Mouse (Mus musculus) spleen, postnatal 10 days (tissue): ENCODE results near the gene Hist1h1b.

Experiments
- DNase-seq, 2 experiments: peaks; one replicate each; pipeline ENCODE4 v3.0.0; 2021 to 2022; ENCODE audit warnings: low spot score in 2 of 2

The Hist1h1b gene

GRCm38 (mm10) chr13:21782361-21783254, 2.2 kb upstream of the Hist1h1b start:
- peak; percentile 54 to 74 for DNase-seq

- peak; percentile 12 to 15 for DNase-seq
These were observed 1.2 kb upstream of the Hist1h1b start for GRCm38 (mm10) chr13:21781639-21782038.

GRCm38 (mm10) chr13:21781021-21781555, 663 bp upstream of the Hist1h1b start:
- peak; percentile 39 to 54 for DNase-seq

GRCm38 (mm10) chr13:21778814-21779766, 1.3 kb downstream of the Hist1h1b start:
- peak; percentile 80 to 81 for DNase-seq

DNA sequence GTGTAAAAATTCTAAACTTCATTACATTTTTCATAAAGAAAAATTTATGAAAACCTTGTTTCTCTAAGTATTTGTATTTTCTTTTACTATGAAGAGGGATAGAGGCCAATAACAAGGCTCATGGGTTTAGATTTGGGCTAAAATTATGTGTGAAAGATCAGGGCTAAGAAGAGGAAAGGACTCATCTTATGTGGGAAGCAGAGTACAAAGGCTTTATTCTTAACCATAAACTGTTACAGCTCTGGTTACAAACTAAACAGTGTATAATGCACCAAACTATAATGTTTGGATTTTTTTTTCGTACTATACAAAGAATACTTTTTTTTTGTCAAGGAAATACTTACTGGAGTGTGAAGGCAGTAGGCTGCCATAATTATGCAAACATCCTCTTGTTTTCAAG, 24.7 kb downstream of the Hist1h1b start:
- DNase-seq = no peak

- peak; percentile 61 to 81 for DNase-seq
These were observed 26.0 kb downstream of the Hist1h1b start for GRCm38 (mm10) chr13:21754294-21755001.

DNA sequence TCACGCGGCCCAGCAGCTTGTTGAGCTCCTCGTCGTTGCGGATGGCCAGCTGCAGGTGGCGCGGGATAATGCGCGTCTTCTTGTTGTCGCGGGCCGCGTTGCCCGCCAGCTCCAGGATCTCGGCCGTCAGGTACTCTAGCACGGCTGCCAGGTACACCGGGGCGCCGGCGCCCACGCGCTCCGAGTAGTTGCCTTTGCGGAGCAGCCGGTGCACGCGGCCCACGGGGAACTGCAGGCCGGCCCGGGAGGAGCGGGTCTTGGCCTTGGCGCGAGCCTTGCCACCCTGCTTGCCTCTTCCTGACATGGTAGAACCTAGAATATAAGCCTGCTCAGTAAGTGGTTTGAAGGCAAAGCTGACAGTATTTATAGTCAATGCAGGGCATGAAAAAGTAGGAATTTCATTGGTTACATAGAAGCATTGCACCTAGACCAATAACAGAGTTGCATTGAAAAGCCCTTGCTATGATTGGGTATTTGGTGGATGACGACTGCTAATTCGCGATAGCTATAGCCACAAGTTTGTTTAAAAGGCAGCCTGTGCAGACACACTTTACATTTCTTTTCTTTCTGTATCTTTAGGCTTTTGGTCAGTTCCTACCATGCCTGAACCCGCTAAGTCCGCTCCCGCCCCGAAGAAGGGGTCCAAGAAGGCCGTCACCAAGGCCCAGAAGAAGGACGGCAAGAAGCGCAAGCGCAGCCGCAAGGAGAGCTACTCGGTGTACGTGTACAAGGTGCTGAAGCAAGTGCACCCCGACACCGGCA, 26.7 kb downstream of the Hist1h1b start, which contains the start of the genes Hist1h2ak and Hist1h2bn:
Gene Hist1h2ak, minus strand, starts transcription at position 304 of the 762 bp plus-strand sequence.
Gene Hist1h2bn, plus strand, starts transcription at position 600 of the 762 bp plus-strand sequence.
- DNase-seq = peak; percentile 84 to 86

- no peak for DNase-seq
These were observed 27.3 kb downstream of the Hist1h1b start for GRCm38 (mm10) chr13:21753051-21753523.

GRCm38 (mm10) chr13:21752356-21752755, 28.1 kb downstream of the Hist1h1b start:
- DNase-seq = peak; percentile 49 to 56

- peak; percentile 24 to 35 for DNase-seq
These were observed 28.6 kb downstream of the Hist1h1b start for GRCm38 (mm10) chr13:21751827-21752226.

- DNase-seq = no peak
These were observed 29.0 kb downstream of the Hist1h1b start for GRCm38 (mm10) chr13:21751417-21751816.

DNA sequence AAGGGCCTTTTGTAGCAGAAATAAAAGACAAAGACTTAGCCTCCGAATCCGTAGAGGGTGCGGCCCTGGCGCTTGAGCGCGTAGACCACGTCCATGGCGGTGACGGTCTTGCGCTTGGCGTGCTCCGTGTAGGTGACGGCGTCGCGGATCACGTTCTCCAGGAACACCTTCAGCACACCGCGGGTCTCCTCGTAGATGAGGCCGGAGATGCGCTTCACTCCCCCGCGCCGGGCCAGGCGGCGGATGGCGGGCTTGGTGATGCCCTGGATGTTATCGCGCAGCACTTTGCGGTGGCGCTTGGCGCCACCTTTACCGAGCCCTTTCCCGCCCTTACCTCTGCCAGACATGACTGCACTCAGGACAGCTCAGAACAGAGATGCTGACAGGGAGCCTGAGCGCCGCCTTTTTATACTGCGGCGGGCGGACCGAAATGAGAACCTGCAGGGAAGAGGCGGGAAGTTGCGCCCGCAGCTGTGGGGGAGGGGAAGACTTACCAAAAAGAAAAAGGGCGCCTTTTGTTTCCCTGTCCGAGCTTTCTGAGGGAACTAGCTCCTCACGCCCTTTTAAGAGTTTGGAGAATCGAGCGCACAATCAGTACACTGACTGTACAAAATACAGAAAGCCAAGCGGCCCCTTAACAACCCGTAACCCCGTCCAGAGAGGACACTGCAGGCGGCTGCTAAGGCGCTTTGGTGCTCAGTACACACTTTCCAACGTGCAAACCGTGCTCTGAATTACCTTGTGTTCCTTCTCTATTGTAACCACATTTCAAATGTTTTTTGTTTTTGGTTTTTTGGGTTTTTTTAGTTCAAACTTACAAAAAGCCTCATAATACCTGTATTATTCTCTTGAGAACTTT, 30.0 kb downstream of the Hist1h1b start, which contains the start of gene Hist1h4k:
Gene Hist1h4k, minus strand, starts transcription at position 347 of the 859 bp plus-strand sequence.
- peak; percentile 96 to 98 for DNase-seq

GRCm38 (mm10) chr13:21749387-21750158, 30.9 kb downstream of the Hist1h1b start:
- DNase-seq = peak in 1 of 2 experiments; percentile 23

DNA sequence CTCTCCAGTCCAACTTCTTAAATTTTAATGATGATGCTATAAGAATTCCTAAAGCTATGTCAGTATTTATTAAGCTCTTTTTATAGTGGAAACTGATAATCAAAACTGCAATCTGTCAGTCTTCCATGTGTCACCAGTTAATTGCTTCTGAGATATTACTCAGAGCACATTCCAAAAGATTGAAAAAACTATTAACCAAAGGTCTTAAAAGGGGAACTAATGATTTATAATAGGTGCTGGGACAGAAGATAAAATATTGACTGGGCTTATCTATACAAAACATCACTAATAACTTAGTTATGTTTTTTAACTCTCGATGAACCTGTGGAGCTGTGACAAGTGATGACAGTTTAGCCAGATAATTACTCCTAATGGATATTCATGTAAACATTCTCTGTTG, 35.4 kb downstream of the Hist1h1b start:
- no peak for DNase-seq

DNA sequence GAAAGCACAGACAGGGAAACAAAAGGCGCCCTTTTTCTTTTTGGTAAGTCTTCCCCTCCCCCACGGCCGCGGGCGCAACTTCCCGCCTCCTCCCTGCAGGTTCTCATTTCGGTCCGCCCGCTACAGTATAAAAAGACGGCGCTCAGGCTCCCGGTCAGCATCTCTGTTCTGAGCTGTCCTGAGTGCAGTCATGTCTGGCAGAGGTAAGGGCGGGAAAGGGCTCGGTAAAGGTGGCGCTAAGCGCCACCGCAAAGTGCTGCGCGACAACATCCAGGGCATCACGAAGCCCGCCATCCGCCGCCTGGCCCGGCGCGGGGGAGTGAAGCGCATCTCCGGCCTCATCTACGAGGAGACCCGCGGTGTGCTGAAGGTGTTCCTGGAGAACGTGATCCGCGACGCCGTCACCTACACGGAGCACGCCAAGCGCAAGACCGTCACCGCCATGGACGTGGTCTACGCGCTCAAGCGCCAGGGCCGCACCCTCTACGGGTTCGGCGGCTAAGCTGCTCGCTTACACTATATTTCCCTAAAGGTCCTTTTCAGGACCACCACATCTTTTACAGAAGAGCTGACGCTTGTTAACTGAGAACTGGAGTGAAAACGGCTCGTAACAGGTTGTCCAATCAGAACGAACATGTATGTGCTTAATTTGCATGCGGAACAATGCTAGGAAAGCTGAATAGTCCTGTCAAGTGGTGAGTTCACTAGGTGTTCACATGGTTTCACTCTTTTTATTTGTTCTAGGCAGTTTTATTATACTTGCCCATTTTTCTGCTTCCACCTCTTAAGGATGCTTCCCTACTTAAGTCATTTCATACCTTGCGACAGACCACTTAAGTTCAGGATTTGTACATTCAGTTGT, 45.3 kb downstream of the Hist1h1b start, which contains the start of gene Hist1h4j:
Gene Hist1h4j, plus strand, starts transcription at position 159 of the 862 bp plus-strand sequence.
- DNase-seq = peak; percentile 76 to 89

DNA sequence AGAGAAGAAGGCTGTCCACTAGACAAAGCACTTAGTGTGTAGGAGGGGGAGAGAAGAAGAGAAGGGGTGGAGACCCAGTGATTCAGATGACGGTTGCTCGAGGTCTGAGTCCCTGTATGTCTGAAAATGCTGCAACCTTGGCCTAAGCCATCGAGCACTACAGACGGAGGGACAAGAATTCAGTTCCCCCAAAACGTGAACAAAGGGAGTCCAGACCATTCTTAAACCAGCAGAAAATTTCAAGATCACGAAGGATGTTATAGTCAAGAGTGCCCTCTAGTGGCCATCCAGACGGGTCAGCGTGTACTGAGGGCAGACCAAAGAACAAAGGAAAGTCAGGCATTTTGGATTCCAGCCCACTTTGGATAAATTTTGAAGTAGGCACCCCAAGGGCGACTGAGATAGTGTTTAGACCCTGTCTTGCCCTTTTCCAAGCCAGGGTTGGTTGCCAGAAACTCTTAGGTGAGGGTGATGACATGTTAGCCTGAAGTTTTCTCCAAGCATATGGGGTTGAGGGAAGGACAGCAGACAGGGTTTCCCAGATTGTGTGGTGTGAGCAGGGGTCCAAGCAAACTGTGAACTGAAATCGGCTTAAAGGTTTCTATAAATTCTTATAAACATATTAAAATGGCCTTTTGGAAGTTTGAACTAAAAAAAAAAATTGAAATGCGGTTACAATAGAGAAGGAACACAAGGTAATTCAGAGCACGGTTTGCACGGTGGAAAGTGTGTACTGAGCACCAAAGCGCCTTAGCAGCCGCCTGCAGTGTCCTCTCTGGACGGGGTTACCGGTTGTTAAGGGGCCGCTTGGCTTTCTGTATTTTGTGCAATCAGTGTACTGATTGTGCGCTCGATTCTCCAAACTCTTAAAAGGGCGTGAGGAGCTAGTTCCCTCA, 46.2 kb downstream of the Hist1h1b start:
- peak; percentile 77 to 83 for DNase-seq
